Mouse (Mus musculus): ENCODE measurements around the gene Clec18a. TPM values are rescaled to one million over a fixed set of nuclear protein-coding genes. Genes with fewer than 3 reads are reported as not detected.

Gene Clec18a
- total and polyA plus RNA-seq, 3 experiments, result not detected

- no peaks in the 10 kb centered on the region for H3K9me3 ChIP-seq (replicated peaks; ENCODE audit: insufficient read depth, low read length)
- peaks cover 22% of the 10 kb centered on the region for H3K79me2 ChIP-seq (ENCODE audit: control insufficient read depth, insufficient read depth, low read length, poor library complexity)
- no peak overlapping the region for H3K27ac ChIP-seq (ENCODE audit: control insufficient read depth, low read depth, low read length)
- H3K4me1 ChIP-seq (ENCODE audit: control insufficient read depth in 1 of 2, insufficient read depth in 2 of 2, low read length in 2 of 2), result peaks cover 3 to 13% of the 10 kb centered on the region in 2 experiments
- DNase-seq (ENCODE audit: low read depth, low spot score), result no peak
- H3K4me3 ChIP-seq (ENCODE audit: control insufficient read depth in 1 of 2, insufficient read depth in 1 of 2, low read depth in 2 of 2, low read length in 2 of 2), result no peak overlapping the region
- H3K36me3 ChIP-seq (ENCODE audit: control insufficient read depth in 1 of 2, insufficient read depth in 2 of 2, low read length in 2 of 2), result peaks cover 15 to 20% of the 10 kb centered on the region in 2 experiments
- TF ChIP-seq NRF1 (IDR thresholded peaks at IDR 0.05; ENCODE audit: insufficient read depth, low read depth, low read length, poor library complexity, severe bottlenecking) (no peak), POLR2AphosphoS2 (IDR thresholded peaks at IDR 0.05; ENCODE audit: low read length) (no peak), CTCF (IDR thresholded peaks at IDR 0.05 in 2 of 3, conservative IDR thresholded peaks at IDR 0.05 in 1 of 3; ENCODE audit: control insufficient read depth in 1 of 3, insufficient read depth in 1 of 3, low read depth in 2 of 3, low read length in 3 of 3, poor library complexity in 1 of 3, severe bottlenecking in 1 of 3) (peak in 1 of 3 experiments; percentile 11; a peak in 1 of 6 replicates), ZNF384 (IDR thresholded peaks at IDR 0.05; ENCODE audit: low read depth, low read length) (no peak), JUND (IDR thresholded peaks at IDR 0.05; ENCODE audit: low read depth, low read length) (no peak), UBTF (IDR thresholded peaks at IDR 0.05; ENCODE audit: borderline replicate concordance, insufficient read depth, low read depth, low read length) (no peak)
- H3K9ac ChIP-seq (ENCODE audit: control insufficient read depth, low read depth, low read length, poor library complexity, severe bottlenecking), result no peak overlapping the region
- no peaks in the 10 kb centered on the region for H3K27me3 ChIP-seq (ENCODE audit: control insufficient read depth in 1 of 2, insufficient read depth in 2 of 2, low read length in 2 of 2)
Observed at GRCm38 (mm10) chr8:111053827-111054518, 38.3 kb downstream of the Clec18a start.

GRCm38 (mm10) chr8:111049106-111049505 lies 43.1 kb downstream of the Clec18a start:
- no peaks in the 10 kb centered on the region for H3K9me3 ChIP-seq (replicated peaks; ENCODE audit: insufficient read depth, low read length)
- H3K4me3 ChIP-seq (ENCODE audit: control insufficient read depth in 1 of 2, insufficient read depth in 1 of 2, low read depth in 2 of 2, low read length in 2 of 2), result no peak overlapping the region
- H3K9ac ChIP-seq (ENCODE audit: control insufficient read depth, low read depth, low read length, poor library complexity, severe bottlenecking), result no peak overlapping the region
- H3K36me3 ChIP-seq (ENCODE audit: control insufficient read depth in 1 of 2, insufficient read depth in 2 of 2, low read length in 2 of 2), result peaks cover 0 to 61% of the 10 kb centered on the region in 2 experiments; a peak in 2 of 4 replicates
- TF ChIP-seq KAT2A (conservative IDR thresholded peaks at IDR 0.05; ENCODE audit: low read depth, low read length), result no peak
- no peak for TF ChIP-seq MEF2A (IDR thresholded peaks at IDR 0.05; ENCODE audit: extremely low read depth, insufficient replicate concordance, low read depth, low read length, poor library complexity, severe bottlenecking)
- no peak for TF ChIP-seq MYB (IDR thresholded peaks at IDR 0.05; ENCODE audit: low read depth, low read length)
- no peak for TF ChIP-seq SIN3A (IDR thresholded peaks at IDR 0.05; ENCODE audit: low read length)
- no peak for TF ChIP-seq RCOR1 (IDR thresholded peaks at IDR 0.05; ENCODE audit: low read depth, low read length)
- no peak for TF ChIP-seq CHD2 (IDR thresholded peaks at IDR 0.05; ENCODE audit: low read length)
- no peak for TF ChIP-seq GABPA (IDR thresholded peaks at IDR 0.05; ENCODE audit: low read depth, low read length)
- TF ChIP-seq POLR2A (IDR thresholded peaks at IDR 0.05; ENCODE audit: control insufficient read depth in 1 of 2, insufficient read depth in 1 of 2, low read depth in 1 of 2, low read length in 2 of 2, poor library complexity in 1 of 2), result no peak; a peak in 1 of 4 replicates
- no peak for TF ChIP-seq ZNF384 (IDR thresholded peaks at IDR 0.05; ENCODE audit: low read depth, low read length)
- no peak for TF ChIP-seq CTCF (IDR thresholded peaks at IDR 0.05 in 2 of 3, conservative IDR thresholded peaks at IDR 0.05 in 1 of 3; ENCODE audit: control insufficient read depth in 1 of 3, insufficient read depth in 1 of 3, low read depth in 2 of 3, low read length in 3 of 3, poor library complexity in 1 of 3, severe bottlenecking in 1 of 3)
- no peak for TF ChIP-seq HCFC1 (IDR thresholded peaks at IDR 0.05; ENCODE audit: low read depth, low read length)
- H3K27me3 ChIP-seq (ENCODE audit: control insufficient read depth in 1 of 2, insufficient read depth in 2 of 2, low read length in 2 of 2), result no peaks in the 10 kb centered on the region
- no peaks in the 10 kb centered on the region for H3K4me1 ChIP-seq (ENCODE audit: control insufficient read depth in 1 of 2, insufficient read depth in 2 of 2, low read length in 2 of 2)
- DNase-seq (ENCODE audit: low read depth, low spot score), result no peak
- 0 out of 2 replicates have a peak, but pooled peaks cover 3% of the 10 kb centered on the region for H3K79me2 ChIP-seq (ENCODE audit: control insufficient read depth, insufficient read depth, low read length, poor library complexity)
- H3K27ac ChIP-seq (ENCODE audit: control insufficient read depth, low read depth, low read length), result no peak overlapping the region

All from MEL (cell line).